Mouse (Mus musculus) kidney, adult 11 months (tissue): Measurements from ENCODE around the gene Lenep.

ENCODE experiments used
- DNase-seq: peaks from one replicate; pipeline ENCODE4 v3.0.0; 2022

The Lenep gene

GRCm38 (mm10) chr3:89419571-89419970, 17.0 kb upstream of the Lenep start:
- DNase-seq = peak; percentile 60

- DNase-seq = peak; percentile 78
Measured at GRCm38 (mm10) chr3:89418861-89419250, 16.3 kb upstream of the Lenep start.

GRCm38 (mm10) chr3:89418170-89418860, 15.7 kb upstream of the Lenep start, which contains the start of the genes Cks1b and Shc1:
Gene Cks1b (minus strand): TSS chr3:89418383.
Gene Shc1 (plus strand): TSS chr3:89418443.
- DNase-seq = peak; percentile 99

- DNase-seq = no peak
Measured at GRCm38 (mm10) chr3:89417840-89418169, 15.2 kb upstream of the Lenep start.

- no peak for DNase-seq
Measured at GRCm38 (mm10) chr3:89417131-89417530, 14.5 kb upstream of the Lenep start.

- DNase-seq = no peak
Measured at GRCm38 (mm10) chr3:89416158-89416557, 13.6 kb upstream of the Lenep start.

- peak; percentile 99 for DNase-seq
Measured at GRCm38 (mm10) chr3:89411490-89412393, 9.1 kb upstream of the Lenep start, which contains the start of gene Flad1. Gene Flad1 (minus strand): TSS chr3:89411870.

GRCm38 (mm10) chr3:89410864-89411263, 8.3 kb upstream of the Lenep start:
- DNase-seq = no peak

- DNase-seq = no peak
Measured at GRCm38 (mm10) chr3:89409701-89410100, 7.1 kb upstream of the Lenep start.

- no peak for DNase-seq
Measured at GRCm38 (mm10) chr3:89408448-89408847, 5.9 kb upstream of the Lenep start.

GRCm38 (mm10) chr3:89406887-89407286, 4.3 kb upstream of the Lenep start:
- no peak for DNase-seq

GRCm38 (mm10) chr3:89401329-89401728, 1.3 kb downstream of the Lenep start:
- DNase-seq = no peak

GRCm38 (mm10) chr3:89396654-89397005, 6.0 kb downstream of the Lenep start:
- no peak for DNase-seq

GRCm38 (mm10) chr3:89395806-89396653, 6.6 kb downstream of the Lenep start:
- DNase-seq = peak; percentile 74

- DNase-seq = peak; percentile 39
Measured at GRCm38 (mm10) chr3:89395419-89395805, 7.2 kb downstream of the Lenep start.

GRCm38 (mm10) chr3:89394894-89395256, 7.7 kb downstream of the Lenep start:
- DNase-seq = peak; percentile 90

- peak; percentile 94 for DNase-seq
Measured at GRCm38 (mm10) chr3:89394006-89394893, 8.3 kb downstream of the Lenep start, which contains the start of gene Zbtb7b. Gene Zbtb7b (minus strand): TSS chr3:89394776.

GRCm38 (mm10) chr3:89393605-89394004, 9.0 kb downstream of the Lenep start:
- DNase-seq = peak; percentile 99

- peak; percentile 61 for DNase-seq
Measured at GRCm38 (mm10) chr3:89392871-89393311, 9.7 kb downstream of the Lenep start.

GRCm38 (mm10) chr3:89391663-89392511, 10.7 kb downstream of the Lenep start:
- peak; percentile 84 for DNase-seq
